Mouse (Mus musculus) kidney, adult 11 months (tissue): Measurements from ENCODE around the gene Cabin1.
A peak's percentile ranks its signal among the peaks of the same experiment; 100 is the strongest.

Source experiments
- DNase-seq: peaks from one replicate; pipeline ENCODE4 v3.0.0; 2022

Cabin1 gene

DNA sequence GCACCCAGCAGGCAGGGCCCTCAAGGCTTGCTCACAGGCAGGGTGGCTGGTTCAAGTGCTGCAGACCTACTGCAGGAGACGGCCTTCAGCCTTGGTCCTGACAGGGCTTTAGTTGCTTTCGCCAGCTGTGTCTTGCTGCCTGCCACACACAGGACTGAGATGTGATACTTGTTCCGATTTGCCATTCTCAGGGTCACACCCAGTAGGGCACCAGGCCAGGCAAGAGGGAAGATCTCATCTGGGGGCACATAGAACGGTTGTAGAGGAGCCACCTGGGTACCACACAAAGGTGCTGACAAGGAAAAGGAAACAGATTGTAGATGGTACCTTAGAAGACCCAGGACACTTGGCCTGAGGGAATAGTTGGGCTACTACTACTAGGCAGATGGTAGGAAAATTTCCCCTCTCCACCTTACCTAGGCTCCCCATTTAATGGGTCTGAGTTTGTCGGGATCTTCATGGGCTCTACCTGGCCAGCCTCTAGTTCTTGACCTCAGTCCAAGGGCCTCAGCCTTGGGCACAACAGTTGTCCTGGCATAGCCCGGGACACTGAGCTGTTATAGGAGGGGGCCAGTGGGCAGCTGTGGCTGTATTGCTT, 99.4 kb downstream of the Cabin1 start:
- no peak for DNase-seq

DNA sequence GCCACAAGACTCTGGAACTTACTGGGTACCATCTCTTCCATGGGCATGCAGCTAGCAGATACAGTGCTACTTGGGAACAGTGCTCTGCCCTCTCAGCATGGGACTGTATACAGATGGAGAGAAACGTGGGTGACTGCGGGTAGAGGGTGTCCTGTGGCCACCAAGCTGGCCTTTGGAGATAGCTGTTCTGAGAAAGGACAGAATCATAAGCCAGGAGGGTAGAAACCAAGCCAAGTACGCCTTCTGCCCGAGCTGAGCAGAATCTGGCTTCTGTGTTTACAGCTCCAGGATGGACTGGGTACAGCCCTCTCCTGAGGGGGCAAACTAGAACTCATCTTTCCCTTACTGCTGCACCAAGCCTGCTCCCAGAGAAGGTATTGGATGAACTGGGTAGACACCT, 101.6 kb downstream of the Cabin1 start:
- DNase-seq = no peak

DNA sequence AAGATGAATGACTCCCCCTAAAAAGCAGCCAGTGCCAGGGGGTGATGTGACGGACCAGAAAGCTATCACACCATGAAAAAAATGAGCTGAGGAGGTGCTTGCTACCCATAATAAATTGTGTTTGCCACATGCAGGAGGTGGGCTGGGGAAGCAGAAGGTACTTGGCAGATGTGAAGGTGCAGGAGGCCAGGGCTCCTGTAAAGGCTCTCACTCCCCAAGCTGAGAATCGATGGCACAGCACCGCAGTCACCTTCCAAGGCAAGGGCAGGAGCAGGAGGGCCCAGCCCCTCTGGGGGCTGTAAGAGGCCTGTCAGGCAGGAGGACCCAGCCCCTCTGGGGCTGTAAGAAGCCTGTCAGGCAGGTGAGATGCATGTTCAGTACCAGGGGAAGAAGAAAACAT, 102.3 kb downstream of the Cabin1 start:
- DNase-seq = no peak

DNA sequence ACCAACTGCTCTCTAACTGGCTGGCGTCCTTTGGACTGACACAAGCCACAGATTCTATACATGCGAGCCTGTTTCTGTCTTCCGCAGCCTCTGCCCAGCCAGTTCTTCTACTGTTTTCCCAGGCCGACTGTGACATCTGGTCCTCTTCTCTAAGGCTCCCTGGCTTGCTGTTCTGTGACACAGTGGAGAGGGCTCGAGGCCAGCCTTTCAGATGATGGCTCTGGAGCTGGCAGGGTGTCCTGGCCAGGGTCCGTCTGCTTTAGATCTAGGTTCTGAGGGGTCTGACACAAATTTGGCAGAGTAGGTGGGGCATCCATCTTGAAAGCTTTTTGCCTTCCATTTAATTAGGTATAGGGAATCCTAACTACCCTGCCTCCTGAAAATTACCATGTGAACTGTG, 102.8 kb downstream of the Cabin1 start:
- DNase-seq = no peak

DNA sequence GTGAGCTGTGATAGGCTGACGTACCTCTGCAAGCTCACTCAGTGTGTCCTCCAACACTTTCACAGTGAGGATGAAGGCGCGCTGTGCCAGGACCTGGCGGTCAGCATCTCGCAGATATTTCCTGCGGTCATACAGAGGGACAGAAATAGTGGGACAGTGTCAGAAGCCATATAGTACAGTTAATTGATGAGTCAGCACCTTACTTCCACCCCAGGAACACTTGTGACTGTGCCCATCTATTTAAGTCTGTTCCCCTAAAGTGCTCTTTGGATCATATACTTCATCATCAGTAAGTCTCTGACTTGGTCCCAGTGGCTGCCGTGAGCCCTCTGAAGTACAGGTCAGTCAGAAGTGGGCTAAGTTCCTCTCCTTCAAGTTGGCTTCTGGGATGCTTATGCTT, 106.4 kb downstream of the Cabin1 start:
- DNase-seq = no peak

DNA sequence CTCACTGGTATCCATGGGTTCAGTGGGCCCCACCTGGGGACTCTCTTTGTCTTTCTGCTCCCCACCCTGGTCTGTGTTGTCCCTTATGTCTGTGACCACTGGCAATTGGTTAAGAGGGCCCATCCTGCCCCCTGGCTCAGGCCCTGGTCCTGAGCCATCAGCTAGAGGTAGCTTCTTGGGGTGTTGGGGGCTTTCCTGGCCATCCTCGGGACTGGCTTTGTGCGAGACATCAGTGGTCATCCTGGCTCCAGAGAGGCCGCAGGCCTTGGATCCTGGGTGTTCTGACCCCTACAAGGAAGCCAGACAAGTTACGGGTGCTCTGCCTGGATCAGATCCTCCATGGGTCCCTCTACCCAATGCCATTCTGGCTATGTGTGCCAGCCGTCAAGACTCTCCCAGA, 107.0 kb downstream of the Cabin1 start:
- no peak for DNase-seq

DNA sequence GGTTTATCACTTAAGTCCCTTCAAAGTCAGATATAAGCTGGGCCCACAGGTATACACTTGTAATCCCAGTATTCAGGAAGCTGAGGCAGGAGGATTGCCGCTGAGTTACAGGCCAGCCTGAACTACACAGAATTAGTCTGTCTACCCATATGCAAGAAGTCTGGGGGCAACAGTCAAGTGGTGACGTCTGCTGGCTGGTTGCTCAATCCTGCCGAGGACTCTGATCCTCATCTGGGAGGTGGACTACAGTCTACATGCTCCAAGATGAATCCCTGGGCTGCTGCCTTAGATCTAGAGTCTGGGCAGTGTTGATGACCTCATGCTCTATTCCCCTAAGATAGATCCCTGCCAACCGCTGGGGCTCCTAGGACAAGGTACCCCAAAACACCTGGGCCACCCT, 110.1 kb downstream of the Cabin1 start:
- DNase-seq = peak; percentile 70

DNA sequence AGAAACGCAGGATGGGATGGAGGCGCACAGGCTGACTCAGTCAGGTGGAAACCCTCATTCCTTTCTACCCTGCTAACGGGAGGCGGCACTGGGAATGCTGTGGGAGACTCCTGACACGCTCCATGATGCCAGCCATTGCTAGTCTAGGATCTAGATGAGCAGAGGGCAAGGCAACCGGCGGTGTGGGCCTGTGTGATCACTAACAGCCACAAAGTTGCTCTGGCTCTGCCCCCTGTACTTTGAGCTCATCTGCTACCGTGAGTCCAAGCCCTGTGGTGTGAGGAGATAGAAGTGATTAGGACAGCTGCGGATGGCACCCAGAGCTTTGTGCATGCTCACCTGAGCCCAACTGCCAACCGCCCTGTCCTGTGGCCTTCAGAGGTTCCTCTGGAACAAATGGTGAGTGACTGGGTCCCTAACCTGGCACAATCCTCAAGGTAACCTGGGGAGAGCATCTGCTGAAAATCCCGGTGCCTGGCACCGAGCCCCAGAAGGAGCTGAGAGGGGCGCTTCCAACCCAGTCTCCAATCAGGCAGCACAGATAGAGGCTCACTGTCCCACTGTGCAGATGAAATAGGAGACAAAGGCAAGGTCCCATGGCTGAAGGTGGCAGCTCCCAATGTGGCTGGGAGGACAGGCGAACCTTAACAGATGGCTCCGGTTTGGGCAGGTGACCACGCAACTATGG, 112.6 kb downstream of the Cabin1 start:
- DNase-seq = peak; percentile 77

DNA sequence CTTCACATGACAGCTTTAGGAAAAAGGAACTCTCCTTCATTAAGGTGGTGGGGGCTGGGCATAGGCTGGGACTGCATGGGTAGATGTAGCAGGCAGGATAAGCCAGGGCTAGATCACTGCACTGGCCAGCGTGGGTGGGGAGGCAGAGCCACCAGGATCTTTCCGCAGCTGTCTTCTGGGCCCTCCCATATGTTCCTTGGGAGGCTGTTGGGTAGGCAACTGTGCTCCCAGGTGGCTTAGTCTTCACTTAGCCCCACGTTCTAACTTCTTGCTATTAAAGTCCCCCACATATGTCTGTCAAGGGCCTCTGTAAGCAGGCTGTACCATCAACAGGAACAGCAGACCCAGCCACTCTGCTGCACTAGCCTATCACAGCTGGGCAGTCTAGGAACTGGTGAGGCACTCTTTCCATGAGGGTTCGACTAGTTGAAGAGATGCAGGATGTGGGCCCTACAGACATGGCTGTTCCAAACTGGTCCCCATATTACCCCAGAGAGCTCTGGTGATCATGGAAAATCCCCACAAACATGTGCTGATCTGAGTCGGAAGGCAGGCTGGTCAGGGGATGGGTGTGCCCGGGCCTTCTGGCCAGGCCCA, 113.7 kb downstream of the Cabin1 start:
- no peak for DNase-seq

DNA sequence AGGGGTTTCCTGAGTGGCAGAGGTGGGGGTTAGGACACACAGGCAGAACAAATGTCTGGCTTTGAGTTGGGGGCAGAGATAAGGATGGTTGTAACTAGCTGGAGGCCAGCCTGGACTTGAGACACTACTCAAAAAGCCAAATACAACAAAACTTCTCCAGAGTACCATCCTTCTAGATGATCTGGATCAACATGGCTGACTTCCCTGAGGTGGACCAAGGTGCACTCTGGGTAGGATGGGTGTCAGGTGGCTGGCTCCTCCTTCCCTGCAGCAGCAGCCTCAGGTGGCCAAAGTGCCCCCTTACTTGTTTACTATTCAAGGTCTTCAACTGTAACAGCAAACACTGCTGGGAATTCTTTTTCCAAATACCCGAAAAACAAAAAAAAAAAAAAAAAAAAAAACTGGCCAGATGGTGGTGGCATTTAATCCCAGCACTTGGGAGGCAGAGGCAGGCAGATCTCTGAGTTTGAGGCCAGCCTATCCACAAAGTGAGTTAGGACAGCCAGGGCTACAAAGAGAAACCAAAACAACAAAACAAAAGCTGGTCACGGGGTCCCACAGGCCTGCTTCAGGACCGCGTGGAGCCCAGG, 114.6 kb downstream of the Cabin1 start:
- no peak for DNase-seq

DNA sequence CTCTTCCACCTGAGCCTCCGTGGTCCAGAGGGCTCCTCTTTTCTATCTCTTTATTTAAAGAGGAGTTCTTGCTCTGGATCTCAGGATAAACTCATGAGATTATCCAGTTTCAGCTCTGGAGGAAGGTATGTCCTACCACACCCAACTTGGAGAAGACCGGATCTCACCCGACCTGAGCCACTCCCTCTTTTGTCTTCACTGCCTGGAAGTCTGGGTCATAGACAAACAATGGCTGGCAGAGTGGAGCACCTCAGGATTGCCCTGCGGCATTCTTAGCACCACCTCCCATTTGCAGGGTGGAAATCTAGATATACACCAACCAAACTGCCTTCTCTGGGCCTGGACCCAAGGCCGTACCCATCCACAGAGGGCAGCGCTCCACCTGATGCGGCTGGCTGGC, 115.1 kb downstream of the Cabin1 start:
- no peak for DNase-seq

DNA sequence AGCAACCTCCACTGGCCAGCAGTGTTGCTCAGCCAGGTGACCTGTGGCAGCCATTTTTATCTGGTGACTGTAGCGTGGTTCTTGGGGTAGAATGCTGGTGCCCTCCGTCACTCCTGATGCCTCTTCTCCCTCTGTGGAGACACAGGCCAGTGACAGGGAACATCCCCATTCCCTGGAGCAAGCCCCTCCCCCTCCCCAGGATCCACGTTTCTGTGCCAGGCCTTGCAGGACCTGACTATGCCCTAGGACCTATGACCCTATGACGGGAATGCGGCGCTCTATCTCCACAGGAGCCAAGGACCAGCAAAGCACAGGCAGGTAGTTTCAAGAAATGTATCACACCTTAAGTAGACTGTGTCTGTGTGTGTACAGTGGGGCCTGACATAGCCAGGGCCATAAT, 116.0 kb downstream of the Cabin1 start:
- DNase-seq = no peak

DNA sequence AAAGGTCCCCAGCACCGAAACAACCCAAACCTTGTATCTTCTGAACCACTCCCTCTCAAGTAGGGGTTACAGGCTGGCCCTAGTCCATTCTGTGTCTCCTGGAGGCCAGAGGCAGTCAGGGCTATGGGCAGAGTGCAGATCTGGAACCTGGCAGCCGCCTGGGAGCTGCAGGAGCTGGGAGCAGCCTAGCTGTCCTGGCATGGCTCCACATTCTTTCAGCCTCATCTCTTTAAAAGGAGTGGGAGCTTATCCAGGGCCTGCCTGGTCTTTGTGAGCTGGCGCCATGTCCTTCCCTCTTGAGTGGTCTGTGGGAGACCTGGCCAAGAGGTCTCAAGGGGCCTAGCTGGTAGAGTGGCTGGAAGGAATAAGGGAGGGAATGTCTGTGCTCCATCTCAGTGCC, 116.8 kb downstream of the Cabin1 start:
- peak; percentile 87 for DNase-seq

DNA sequence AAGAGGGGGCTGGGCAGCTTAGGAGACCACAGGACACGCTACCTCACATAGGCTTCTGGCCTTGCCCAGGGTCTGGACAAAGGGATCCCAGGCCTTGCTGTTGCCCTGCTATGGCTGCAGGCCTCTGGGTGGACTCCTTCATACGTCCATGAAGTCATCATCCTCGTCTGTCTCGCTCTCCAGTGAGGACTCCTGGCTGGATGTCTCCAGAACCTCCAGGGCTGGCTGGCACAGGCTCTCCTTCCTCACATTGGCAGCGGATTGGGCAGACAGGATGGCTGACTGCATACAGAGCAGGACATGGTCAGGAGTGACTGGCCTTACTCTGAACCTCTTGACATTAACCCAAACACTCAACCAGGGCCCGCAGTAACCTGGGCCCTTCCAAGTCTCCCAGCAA, 117.7 kb downstream of the Cabin1 start:
- DNase-seq = no peak

DNA sequence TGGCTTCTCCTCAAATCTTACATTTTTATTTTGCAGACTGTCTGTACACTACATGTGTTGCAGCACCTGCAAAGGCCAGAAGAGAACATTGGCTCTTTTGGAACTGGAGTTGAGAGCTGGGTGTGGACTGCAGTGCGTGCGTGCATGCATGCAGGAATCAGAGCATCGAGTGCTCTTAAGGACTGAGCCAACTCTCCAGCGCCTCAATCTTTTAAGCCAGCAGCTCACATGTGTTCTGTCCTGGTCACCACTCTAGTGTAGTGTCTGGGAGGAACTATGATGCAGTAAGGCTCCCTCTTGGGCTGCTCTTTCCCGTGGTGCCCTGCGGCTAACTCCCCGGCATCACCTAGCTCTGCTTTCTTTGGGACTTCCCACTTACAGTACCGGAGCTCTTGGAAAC, 118.5 kb downstream of the Cabin1 start:
- DNase-seq = no peak

DNA sequence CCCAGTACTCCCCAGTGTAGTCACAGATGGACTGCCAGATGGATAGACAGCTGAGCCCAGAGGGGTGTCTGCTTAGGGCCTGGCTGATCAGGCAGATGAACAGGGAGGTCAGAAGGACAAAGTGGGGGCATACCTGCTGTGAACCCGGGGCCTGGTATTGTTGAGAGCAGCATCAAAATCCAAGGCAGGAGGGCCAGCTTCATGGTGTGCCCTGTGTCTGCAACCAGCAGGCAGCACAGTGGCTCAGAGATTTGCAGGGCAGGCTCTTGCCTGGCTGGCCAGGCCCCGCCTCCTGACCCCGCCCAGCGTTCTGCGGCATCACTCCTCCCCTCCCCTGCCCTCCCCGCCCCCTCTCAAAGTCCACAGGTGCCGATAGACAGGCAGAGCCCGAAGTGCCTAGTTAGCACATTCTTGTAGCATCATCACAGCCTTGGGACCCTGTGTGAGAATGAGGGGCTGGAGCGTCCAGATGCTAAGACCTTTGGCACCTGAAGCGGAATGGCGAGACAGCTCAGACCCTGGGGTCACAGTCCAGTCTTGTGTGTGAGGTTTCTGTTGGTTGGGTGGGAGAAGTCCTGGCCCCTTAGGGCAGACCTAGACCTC, 120.3 kb downstream of the Cabin1 start, which contains the start of gene Susd2:
TSS of gene Susd2 (minus strand) at position 268 of the 603 bp plus-strand sequence.
- DNase-seq = peak; percentile 94

DNA sequence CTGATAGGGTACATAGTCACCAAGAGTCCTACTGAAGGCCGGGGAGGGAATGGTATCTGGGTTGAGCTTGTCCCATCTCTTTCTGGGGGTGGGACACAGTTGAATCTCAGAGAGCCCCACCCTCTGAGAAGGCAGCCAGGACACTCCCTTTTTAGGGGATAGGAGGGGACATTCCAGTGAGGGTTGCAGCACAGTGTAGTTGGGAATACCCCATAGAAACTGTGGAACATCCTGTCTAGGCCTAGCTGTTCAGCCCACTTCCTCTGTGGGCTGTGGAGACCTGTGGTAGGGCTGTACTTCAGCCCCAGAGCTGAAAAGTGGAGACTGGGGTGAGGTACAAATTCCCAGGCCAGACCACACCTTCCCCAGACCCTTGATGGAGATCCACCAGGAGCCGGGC, 121.2 kb downstream of the Cabin1 start:
- no peak for DNase-seq

DNA sequence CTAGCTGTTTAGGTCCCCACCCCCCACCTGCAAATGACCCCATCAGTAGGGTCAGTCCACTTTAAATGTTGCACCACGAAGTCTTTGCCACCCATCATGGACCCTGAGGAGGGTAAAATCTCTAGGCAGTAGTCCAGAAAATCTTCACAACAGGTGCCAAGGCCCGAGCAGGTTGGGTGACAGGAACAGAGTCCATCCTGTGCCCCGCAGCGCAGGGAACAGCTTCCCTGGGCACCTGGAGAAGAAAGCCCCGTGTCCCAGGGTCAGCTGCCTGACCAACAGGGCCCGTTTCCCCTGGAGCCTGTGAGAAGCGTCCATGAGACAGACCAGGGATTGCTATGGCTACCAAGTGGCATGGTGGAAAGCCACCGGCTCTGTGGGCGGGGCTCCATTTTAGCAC, 121.7 kb downstream of the Cabin1 start:
- DNase-seq = peak; percentile 59

DNA sequence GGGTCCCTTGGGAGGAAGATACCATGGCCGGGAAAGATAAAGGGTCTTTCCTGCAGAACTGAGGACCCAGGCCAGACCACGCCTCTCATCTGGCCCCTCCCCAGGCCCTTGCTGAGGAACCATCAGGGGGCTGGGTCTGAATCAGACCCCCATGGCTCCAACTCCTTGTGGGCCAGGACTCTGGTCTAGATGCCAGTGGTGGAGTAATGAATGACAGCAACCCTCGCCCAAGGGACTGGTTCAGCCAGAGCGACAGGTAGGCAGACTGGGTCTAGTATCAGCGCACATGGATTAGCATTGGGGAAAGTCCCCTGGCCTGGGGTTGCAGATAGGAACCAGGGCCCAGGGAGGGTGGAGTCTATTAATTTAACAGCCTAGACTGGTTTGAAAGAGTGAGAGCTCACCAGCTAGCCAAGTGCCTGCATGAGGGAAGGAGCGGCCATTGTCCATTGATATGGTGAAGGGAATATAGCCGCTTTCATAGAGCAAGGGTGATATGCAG, 122.4 kb downstream of the Cabin1 start:
- DNase-seq = no peak

DNA sequence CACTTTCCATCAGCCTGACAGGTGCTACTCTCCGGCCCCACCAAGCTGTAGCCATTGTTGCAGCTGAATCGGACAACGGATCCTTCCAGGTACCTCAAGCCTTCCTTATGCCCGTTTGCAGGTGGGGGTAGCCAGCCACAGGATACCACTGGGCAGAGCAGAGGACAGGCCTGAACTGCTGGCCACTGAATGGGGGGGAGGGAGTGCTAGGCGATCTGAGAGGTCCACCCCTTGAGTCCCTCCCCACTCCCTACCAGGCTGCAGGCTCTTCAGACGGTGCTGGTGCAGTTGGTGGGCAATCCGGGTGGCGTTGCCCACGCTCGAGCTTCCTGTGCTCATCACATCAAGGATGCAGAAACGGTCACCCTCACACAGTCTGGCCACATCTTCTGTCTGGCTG, 126.4 kb downstream of the Cabin1 start:
- no peak for DNase-seq

DNA sequence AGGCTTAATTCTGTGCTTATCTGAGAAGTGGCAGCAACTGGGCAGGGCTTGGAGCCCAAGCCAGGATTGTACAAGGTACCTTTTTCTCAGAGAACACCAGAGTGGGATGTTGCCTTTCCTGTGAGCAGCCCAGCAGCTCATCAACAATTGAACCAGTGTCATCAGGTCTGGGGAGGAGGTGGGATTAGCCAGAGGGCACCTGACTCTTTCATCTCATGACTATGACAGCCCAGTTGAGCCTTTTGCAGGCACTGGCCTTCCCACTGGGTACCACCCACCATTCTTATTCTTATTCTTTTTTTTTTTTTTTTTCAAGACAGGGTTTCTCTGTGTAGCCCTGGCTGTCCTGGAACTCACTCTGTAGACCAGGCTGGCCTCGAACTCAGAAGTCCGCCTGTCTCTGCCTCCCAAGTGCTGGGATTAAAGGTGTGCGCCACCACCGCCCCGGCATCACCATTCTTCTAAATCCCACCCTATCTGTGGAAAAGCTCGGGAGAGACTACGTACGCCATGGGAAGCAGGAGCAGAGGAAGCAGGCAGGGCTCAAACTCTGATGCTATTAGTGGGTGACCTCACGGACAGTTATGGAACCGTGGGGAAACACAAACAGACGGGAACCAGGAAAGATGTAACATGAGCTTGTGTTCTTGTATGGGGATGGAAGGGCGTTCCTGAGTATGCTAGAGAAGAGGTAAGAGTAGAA, 127.9 kb downstream of the Cabin1 start:
- no peak for DNase-seq

DNA sequence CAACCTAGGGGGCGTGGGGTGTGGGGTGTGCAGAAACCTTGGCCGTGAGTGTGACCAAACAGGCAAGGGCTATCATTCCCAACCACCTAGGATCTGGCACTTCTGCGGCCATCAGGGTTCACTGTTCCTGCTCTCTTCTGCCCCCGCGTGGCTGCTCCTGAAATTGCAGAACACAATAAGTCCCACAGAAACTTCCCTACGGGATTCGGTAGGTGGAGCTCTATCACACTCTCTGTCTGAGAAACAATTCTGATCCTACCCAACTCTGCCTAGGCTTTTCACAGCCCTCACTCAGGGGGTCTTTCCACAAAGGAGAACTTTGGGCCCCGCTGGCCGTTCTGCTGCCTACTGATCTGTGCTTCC, 128.5 kb downstream of the Cabin1 start:
- peak; percentile 69 for DNase-seq
